ENCODE assay signal across 10 mouse cellular contexts in genomic region chr7:144585648-144586047, GRCm38 (mm10). TPM values are rescaled to one million over a fixed set of nuclear protein-coding genes. Genes with fewer than 3 reads are reported as not detected.
DNase-seq lines count a peak whose midpoint lies in the region; ATAC-seq and TF ChIP-seq lines count a peak whose summit lies in the region.
"Had no signal": no experiment of that assay in that cellular context is flagged by ENCODE, and none has a peak within 500 bp of the region (broad histone marks: within the 10 kb centered on the region; RNA-seq: fewer than 3 reads in every experiment).

No protein-coding gene starts in this region.

- peak; percentile 93 for TF ChIP-seq CTCF in heart, postnatal 0 days (IDR thresholded peaks at IDR 0.05; ENCODE audit: low read depth)

- peaks cover 3% of the 10 kb centered on the region; the same call in 1 of the 2 replicates for H3K27me3 ChIP-seq in forebrain, embryonic 11.5 days (ENCODE audit: control insufficient read depth, insufficient read depth, low read length)
- H3K27me3 ChIP-seq in forebrain, embryonic 16.5 days (replicated peaks; ENCODE audit: control insufficient read depth, insufficient read depth, low read length): no peaks in the 10 kb centered on the region
- H3K27me3 ChIP-seq in heart, postnatal 0 days (ENCODE audit: control insufficient read depth, insufficient read depth, low read length): peaks cover 3% of the 10 kb centered on the region; the same call in 1 of the 2 replicates
- H3K27me3 ChIP-seq in limb, embryonic 10.5 days (ENCODE audit: low read depth, poor library complexity, severe bottlenecking): peaks cover 11% of the 10 kb centered on the region; the same call in 1 of the 2 replicates
- H3K27me3 ChIP-seq: limb, embryonic 12.5 days; Patski had no signal

- no peak overlapping the region for H3K9ac ChIP-seq in forebrain, embryonic 11.5 days (ENCODE audit: low read length)
- H3K9ac ChIP-seq in forebrain, embryonic 16.5 days (replicated peaks; ENCODE audit: low read depth, low read length): no peak overlapping the region
- no peak overlapping the region for H3K9ac ChIP-seq in heart, postnatal 0 days (replicated peaks; ENCODE audit: low read depth, low read length)
- H3K9ac ChIP-seq: limb, embryonic 12.5 days had no signal

- no peak overlapping the region for H3K4me2 ChIP-seq in forebrain, embryonic 11.5 days (ENCODE audit: low read depth, low read length, severe bottlenecking)
- no peak overlapping the region for H3K4me2 ChIP-seq in forebrain, embryonic 16.5 days (ENCODE audit: low read length)
- no peak overlapping the region for H3K4me2 ChIP-seq in heart, postnatal 0 days (ENCODE audit: low read depth, low read length)
- H3K4me2 ChIP-seq: limb, embryonic 12.5 days had no signal

- no peak overlapping the region for H3K27ac ChIP-seq in forebrain, embryonic 11.5 days (ENCODE audit: low read depth, low read length)
- no peak overlapping the region for H3K27ac ChIP-seq in forebrain, embryonic 16.5 days (ENCODE audit: low read length)
- no peak overlapping the region for H3K27ac ChIP-seq in heart, postnatal 0 days (ENCODE audit: low read depth)
- no peak overlapping the region for H3K27ac ChIP-seq in limb, embryonic 10.5 days
- H3K27ac ChIP-seq: limb, embryonic 12.5 days had no signal

- 9% methylated on average over 6 of the region's 6 CpGs for WGBS in forebrain, embryonic 11.5 days
- WGBS in forebrain, embryonic 16.5 days: 8% methylated on average over 6 of the region's 6 CpGs
- WGBS in heart, postnatal 0 days: 11% methylated on average over 6 of the region's 6 CpGs
- WGBS in limb, embryonic 10.5 days: 19% methylated on average over 6 of the region's 6 CpGs

- H3K9me3 ChIP-seq in forebrain, embryonic 11.5 days (ENCODE audit: control insufficient read depth, low read length): no peaks in the 10 kb centered on the region
- H3K9me3 ChIP-seq in forebrain, embryonic 16.5 days (ENCODE audit: control insufficient read depth, low read length): no peaks in the 10 kb centered on the region
- H3K9me3 ChIP-seq in heart, postnatal 0 days (replicated peaks; ENCODE audit: control insufficient read depth, low read length): no peaks in the 10 kb centered on the region
- no peaks in the 10 kb centered on the region for H3K9me3 ChIP-seq in limb, embryonic 10.5 days (replicated peaks)
- H3K9me3 ChIP-seq: limb, embryonic 12.5 days had no signal

- no peak for TF ChIP-seq EP300 in heart, postnatal 0 days (IDR thresholded peaks at IDR 0.05; ENCODE audit: low read depth)

- H3K4me1 ChIP-seq in forebrain, embryonic 11.5 days (replicated peaks; ENCODE audit: control insufficient read depth, insufficient read depth, low read length): peaks cover 9% of the 10 kb centered on the region; the same call in 1 of the 2 replicates
- H3K4me1 ChIP-seq in forebrain, embryonic 16.5 days (replicated peaks; ENCODE audit: control insufficient read depth, insufficient read depth, low read length): peaks cover 16% of the 10 kb centered on the region
- peaks cover 8% of the 10 kb centered on the region for H3K4me1 ChIP-seq in heart, postnatal 0 days (ENCODE audit: control insufficient read depth, insufficient read depth)
- H3K4me1 ChIP-seq in limb, embryonic 10.5 days: peaks cover 23% of the 10 kb centered on the region

- no peaks in the 10 kb centered on the region for H3K36me3 ChIP-seq in forebrain, embryonic 11.5 days (ENCODE audit: control insufficient read depth, insufficient read depth, low read length)
- H3K36me3 ChIP-seq in forebrain, embryonic 16.5 days (ENCODE audit: control insufficient read depth, insufficient read depth): no peaks in the 10 kb centered on the region
- no peaks in the 10 kb centered on the region for H3K36me3 ChIP-seq in heart, postnatal 0 days (replicated peaks; ENCODE audit: control insufficient read depth, insufficient read depth, low read length)
- H3K36me3 ChIP-seq in limb, embryonic 10.5 days: peaks cover 3% of the 10 kb centered on the region

- ATAC-seq in forebrain, embryonic 11.5 days (replicated peaks; ENCODE audit: low FRiP score): no peak
- ATAC-seq in forebrain, embryonic 16.5 days: no peak
- ATAC-seq in heart, postnatal 0 days (ENCODE audit: insufficient read depth, low read depth): no peak
- ATAC-seq: Patski had no signal

- H3K4me3 ChIP-seq in forebrain, embryonic 11.5 days (ENCODE audit: low read depth, low read length): no peak overlapping the region
- H3K4me3 ChIP-seq in forebrain, embryonic 16.5 days (replicated peaks; ENCODE audit: low read length): no peak overlapping the region
- no peak overlapping the region for H3K4me3 ChIP-seq in heart, postnatal 0 days (ENCODE audit: low read depth, low read length)
- no peak overlapping the region for H3K4me3 ChIP-seq in limb, embryonic 10.5 days
- H3K4me3 ChIP-seq: limb, embryonic 12.5 days had no signal

- DNase-seq in forebrain, embryonic 11.5 days (ENCODE audit: low spot score): peak; percentile 91
- DNase-seq in ES-CJ7 (ENCODE audit: low read depth, low spot score): peak; percentile 57
- peak; percentile 90 to 95 for DNase-seq in cerebellum, postnatal 14 days
- peak; percentile 74 for DNase-seq in heart, postnatal 0 days (ENCODE audit: low spot score)
- peak; percentile 88 for DNase-seq in limb, embryonic 10.5 days (ENCODE audit: low spot score)
- DNase-seq in ovary, postnatal 36 days (ENCODE audit: low spot score): peak; percentile 74
- peak; percentile 56 for DNase-seq in thymus, postnatal 25 days

RNA-seq across cellular contexts. Expression of gene Fadd, which starts 3.4 kb away (rescaled TPM):
- polyA plus RNA-seq in forebrain, embryonic 11.5 days (2014; fragmentation: Nextera tagmentation; extraction: Ambion mirVana): 10.3 and 10.6 TPM in 2 replicates
- polyA plus RNA-seq in forebrain, embryonic 16.5 days (2015; fragmentation: Nextera tagmentation; extraction: Ambion mirVana): 5.2 and 5.8 TPM in 2 replicates
- total RNA-seq in heart, postnatal 0 days (2014; rRNA removed; ENCODE audit: low replicate concordance): 5.2 and 7.4 TPM in 2 replicates
- 10.6 and 11.3 TPM in 2 replicates for polyA plus RNA-seq in heart, postnatal 0 days (2015; fragmentation: Nextera tagmentation; extraction: Ambion mirVana)
- 12.6 and 13.5 TPM in 2 replicates for polyA plus RNA-seq in limb, embryonic 10.5 days (2016; fragmentation: Nextera tagmentation; extraction: Ambion mirVana)

RNA-seq across cellular contexts. Expression of gene Ppfia1, which starts 32.1 kb away (rescaled TPM):
- 53.0 and 58.3 TPM in 2 replicates for polyA plus RNA-seq in forebrain, embryonic 11.5 days (2014; fragmentation: Nextera tagmentation; extraction: Ambion mirVana)
- 30.4 and 34.6 TPM in 2 replicates for polyA plus RNA-seq in forebrain, embryonic 16.5 days (2015; fragmentation: Nextera tagmentation; extraction: Ambion mirVana)
- total RNA-seq in heart, postnatal 0 days (2014; rRNA removed; ENCODE audit: low replicate concordance): 33.5 and 43.5 TPM in 2 replicates
- 15.6 and 18.6 TPM in 2 replicates for polyA plus RNA-seq in heart, postnatal 0 days (2015; fragmentation: Nextera tagmentation; extraction: Ambion mirVana)
- polyA plus RNA-seq in limb, embryonic 10.5 days (2016; fragmentation: Nextera tagmentation; extraction: Ambion mirVana): 43.2 and 45.5 TPM in 2 replicates
